Mouse (Mus musculus) thymus, adult 2 months (tissue): Measurements from ENCODE around the gene Negr1.

Source experiments
- CTCF ChIP-seq: fragments of 200-500 bp; IDR thresholded peaks from 2 replicates; pipeline ENCODE4 v1.5.1; 2012; ENCODE audit warnings: mild to moderate bottlenecking, control low read depth, low read length, moderate library complexity, borderline replicate concordance; ENCODE audit not compliant: control insufficient read depth, poor library complexity, insufficient read depth; ENCODE audit errors: extremely low read depth
- POLR2A ChIP-seq: fragments of 200-500 bp; IDR thresholded peaks from 2 replicates; pipeline ENCODE4 v1.6.1; 2012; ENCODE audit warnings: mild to moderate bottlenecking, low read length, control low read depth, moderate library complexity; ENCODE audit not compliant: control insufficient read depth, poor library complexity, insufficient read depth; ENCODE audit errors: extremely low read depth

- no peak for TF ChIP-seq CTCF
- TF ChIP-seq POLR2A = no peak
These were observed 385.8 kb downstream of the Negr1 start for GRCm38 (mm10) chr3:156947404-156947803.
